Mouse (Mus musculus) olfactory bulb, adult 2 months (tissue): ENCODE results near the gene 1700022I11Rik.

Experiments
- CTCF ChIP-seq: fragments of 200-500 bp; IDR thresholded peaks from 2 replicates; pipeline ENCODE4 v1.5.1; 2012; ENCODE audit warnings: low read depth, mild to moderate bottlenecking, low read length, moderate library complexity; ENCODE audit not compliant: insufficient read depth
- POLR2A ChIP-seq: fragments of 200-500 bp; IDR thresholded peaks from 2 replicates; pipeline ENCODE4 v1.6.1; 2012; ENCODE audit warnings: mild to moderate bottlenecking, low read depth, low read length, moderate library complexity; ENCODE audit not compliant: insufficient read depth

DNA sequence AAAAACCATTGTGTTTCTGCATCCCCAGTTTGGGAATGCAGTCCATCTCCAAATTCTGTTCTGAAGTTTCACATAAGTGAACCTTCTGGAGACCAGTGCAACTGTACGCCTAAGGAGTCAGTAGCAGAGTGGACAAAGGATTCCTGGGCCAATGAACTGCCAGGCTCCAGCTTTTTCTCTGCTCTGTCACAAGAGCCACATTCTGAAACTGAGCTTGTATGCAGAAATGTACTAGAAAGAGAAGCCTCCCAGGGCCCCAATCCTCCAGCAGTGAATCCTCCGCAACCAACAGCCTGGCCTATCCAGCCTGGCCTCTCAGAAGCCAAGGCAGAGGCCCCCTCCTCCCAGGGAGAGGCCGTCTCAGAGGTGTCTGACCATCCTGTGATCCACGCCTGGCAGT lies 3.5 kb downstream of the 1700022I11Rik start:
- TF ChIP-seq POLR2A (no peak), CTCF (no peak)
